Mouse (Mus musculus) forebrain, embryonic 11.5 days (tissue): ENCODE results near the gene Abca17. TPM values are rescaled to one million over a fixed set of nuclear protein-coding genes. Genes with fewer than 3 reads are reported as not detected.

ENCODE experiments used
- ATAC-seq: fragments of 200-750 bp; cut with Nextera tagmentation; replicated peaks from 2 replicates; pipeline ENCODE4 v1.8.0; 2017; ENCODE audit warnings: moderate TSS enrichment; ENCODE audit not compliant: low FRiP score
- DNase-seq: peaks from one replicate; pipeline ENCODE4 v3.0.0-alpha.2; 2017; ENCODE audit warnings: low spot score
- H3K27ac ChIP-seq: fragments of 300-500 bp; sonication (generic); 2 replicates; pipeline ENCODE4 v1.5.1; 2014; ENCODE audit warnings: low read depth, low read length
- H3K27me3 ChIP-seq: fragments of 300-500 bp; sonication (generic); 2 replicates; pipeline ENCODE4 v1.6.1; 2014; ENCODE audit warnings: mild to moderate bottlenecking, low read length, mixed read lengths; ENCODE audit not compliant: control insufficient read depth, insufficient read depth
- H3K36me3 ChIP-seq: fragments of 300-500 bp; sonication (generic); 2 replicates; pipeline ENCODE4 v1.6.1; 2014; ENCODE audit warnings: mild to moderate bottlenecking, low read length, moderate library complexity, mixed read lengths; ENCODE audit not compliant: control insufficient read depth, insufficient read depth
- H3K4me1 ChIP-seq: fragments of 300-500 bp; sonication (generic); replicated peaks from 2 replicates; pipeline ENCODE4 v1.6.1; 2014; ENCODE audit warnings: low read length, mixed read lengths; ENCODE audit not compliant: control insufficient read depth, insufficient read depth
- H3K4me2 ChIP-seq: fragments of 300-500 bp; sonication (generic); 2 replicates; pipeline ENCODE4 v1.6.1; 2014; ENCODE audit warnings: low read depth, mild to moderate bottlenecking, low read length, moderate library complexity, mixed read lengths; ENCODE audit not compliant: severe bottlenecking
- H3K4me3 ChIP-seq: fragments of 300-500 bp; sonication (generic); 2 replicates; pipeline ENCODE4 v1.5.1; 2014; ENCODE audit warnings: low read depth, low read length
- H3K9ac ChIP-seq: fragments of 300-500 bp; sonication (generic); 2 replicates; pipeline ENCODE4 v1.6.1; 2014; ENCODE audit warnings: low read length
- H3K9me3 ChIP-seq: fragments of 300-500 bp; sonication (generic); 2 replicates; pipeline ENCODE4 v1.6.1; 2016; ENCODE audit warnings: low read length, mixed read lengths; ENCODE audit not compliant: control insufficient read depth
- WGBS: fragments of 180-500 bp; shearing (Covaris S2); extraction: QIAGEN DNeasy Blood & Tissue Kit; methylation state at CpG from one replicate; pipeline ENCODE4 v1.1.7; 2014; 5-methylcytosine and 5-hydroxymethylcytosine counted together
- polyA plus RNA-seq: library from polyadenylated mRNA; unstranded; fragments of >200 nt; fragmentation: Nextera tagmentation; extraction: Ambion mirVana; gene quantifications from 2 replicates; pipeline ENCODE4 v1.2.1, GENCODE M21; 2014

Gene Abca17
- polyA plus RNA-seq, 1 experiment from 2014 or later: not detected

GRCm38 (mm10) chr17:24248641-24249040 lies 102.2 kb downstream of the Abca17 start:
- Histone ChIP-seq H3K4me2 (no peak overlapping the region), H3K36me3 (peaks cover 32% of the 10 kb centered on the region), H3K9ac (no peak overlapping the region), H3K27me3 (no peaks in the 10 kb centered on the region), H3K4me1 (no peaks in the 10 kb centered on the region; the same call in 1 of the 2 replicates), H3K9me3 (peaks cover 5% of the 10 kb centered on the region), H3K27ac (no peak overlapping the region), H3K4me3 (no peak overlapping the region)
- DNase-seq (no peak), ATAC-seq (no peak)
- WGBS: 98% methylated on average over 2 of the region's 2 CpGs

GRCm38 (mm10) chr17:24244061-24244460 lies 106.8 kb downstream of the Abca17 start:
- ATAC-seq: no peak
- no peaks in the 10 kb centered on the region for H3K4me1 ChIP-seq
- H3K9me3 ChIP-seq: peaks cover 5% of the 10 kb centered on the region
- no peaks in the 10 kb centered on the region for H3K27me3 ChIP-seq
- peaks cover 63% of the 10 kb centered on the region for H3K36me3 ChIP-seq
- H3K4me2 ChIP-seq: no peak overlapping the region
- 97% methylated on average over 8 of the region's 8 CpGs for WGBS
- no peak overlapping the region for H3K27ac ChIP-seq
- no peak overlapping the region for H3K9ac ChIP-seq
- H3K4me3 ChIP-seq: no peak overlapping the region
- DNase-seq: no peak

- H3K36me3 ChIP-seq: peaks cover 58% of the 10 kb centered on the region
Measured at GRCm38 (mm10) chr17:24243311-24243969, 107.4 kb downstream of the Abca17 start.

GRCm38 (mm10) chr17:24236921-24237320 lies 113.9 kb downstream of the Abca17 start:
- Histone ChIP-seq H3K27me3 (no peaks in the 10 kb centered on the region), H3K9me3 (no peaks in the 10 kb centered on the region), H3K27ac (no peak overlapping the region), H3K9ac (no peak overlapping the region), H3K36me3 (peaks cover 49% of the 10 kb centered on the region), H3K4me3 (no peak overlapping the region), H3K4me1 (no peaks in the 10 kb centered on the region), H3K4me2 (no peak overlapping the region)
- no peak for ATAC-seq
- WGBS: 92% methylated on average over 7 of the region's 7 CpGs
- DNase-seq: no peak

More at GRCm38 (mm10) chr17:24243311-24243969, 107.4 kb downstream of the Abca17 start:
- no peak overlapping the region for H3K4me2 ChIP-seq
- WGBS: 86% methylated on average over 4 of the region's 4 CpGs
- H3K27me3 ChIP-seq: no peaks in the 10 kb centered on the region
- H3K27ac ChIP-seq: no peak overlapping the region
- no peak for ATAC-seq
- no peaks in the 10 kb centered on the region for H3K4me1 ChIP-seq
- H3K9me3 ChIP-seq: peaks cover 5% of the 10 kb centered on the region
- H3K4me3 ChIP-seq: no peak overlapping the region
- no peak overlapping the region for H3K9ac ChIP-seq
- DNase-seq: no peak

GRCm38 (mm10) chr17:24236479-24236878 lies 114.4 kb downstream of the Abca17 start:
- H3K9me3 ChIP-seq: no peaks in the 10 kb centered on the region
- WGBS: 100% methylated on average over 1 of the region's 1 CpGs
- ATAC-seq (no peak), DNase-seq (no peak)
- no peaks in the 10 kb centered on the region for H3K4me1 ChIP-seq
- H3K27ac ChIP-seq: no peak overlapping the region
- peaks cover 52% of the 10 kb centered on the region for H3K36me3 ChIP-seq
- no peaks in the 10 kb centered on the region for H3K27me3 ChIP-seq
- H3K4me3 ChIP-seq: no peak overlapping the region
- H3K4me2 ChIP-seq: no peak overlapping the region
- no peak overlapping the region for H3K9ac ChIP-seq

GRCm38 (mm10) chr17:24227941-24228340 lies 122.9 kb downstream of the Abca17 start:
- no peak for DNase-seq
- 97% methylated on average over 7 of the region's 7 CpGs for WGBS

GRCm38 (mm10) chr17:24226721-24227120 lies 124.1 kb downstream of the Abca17 start:
- Histone ChIP-seq H3K27me3 (no peaks in the 10 kb centered on the region), H3K27ac (no peak overlapping the region), H3K4me1 (no peaks in the 10 kb centered on the region), H3K9ac (no peak overlapping the region), H3K4me2 (no peak overlapping the region), H3K9me3 (no peaks in the 10 kb centered on the region), H3K36me3 (peaks cover 28% of the 10 kb centered on the region; the same call in 1 of the 2 replicates), H3K4me3 (no peak overlapping the region)
- ATAC-seq (no peak), DNase-seq (no peak)
- WGBS: 92% methylated on average over 8 of the region's 8 CpGs

More at GRCm38 (mm10) chr17:24227941-24228340, 122.9 kb downstream of the Abca17 start:
- no peak overlapping the region for H3K9ac ChIP-seq
- no peaks in the 10 kb centered on the region for H3K27me3 ChIP-seq
- H3K4me1 ChIP-seq: no peaks in the 10 kb centered on the region
- H3K4me2 ChIP-seq: no peak overlapping the region
- H3K36me3 ChIP-seq: peaks cover 39% of the 10 kb centered on the region
- no peak for ATAC-seq
- H3K4me3 ChIP-seq: no peak overlapping the region
- no peaks in the 10 kb centered on the region for H3K9me3 ChIP-seq
- H3K27ac ChIP-seq: no peak overlapping the region

- Histone ChIP-seq H3K9ac (no peak overlapping the region), H3K27me3 (no peaks in the 10 kb centered on the region), H3K4me3 (no peak overlapping the region), H3K9me3 (no peaks in the 10 kb centered on the region), H3K4me2 (no peak overlapping the region), H3K27ac (no peak overlapping the region), H3K36me3 (peaks cover 27% of the 10 kb centered on the region; the same call in 1 of the 2 replicates), H3K4me1 (no peaks in the 10 kb centered on the region)
- DNase-seq (no peak), ATAC-seq (no peak)
- WGBS: 88% methylated on average over 5 of the region's 5 CpGs
Measured at GRCm38 (mm10) chr17:24225851-24226250, 125.0 kb downstream of the Abca17 start.

GRCm38 (mm10) chr17:24224741-24225140 lies 126.1 kb downstream of the Abca17 start:
- no peak overlapping the region for H3K27ac ChIP-seq
- ATAC-seq: no peak
- WGBS: 91% methylated on average over 10 of the region's 10 CpGs
- peaks cover 3% of the 10 kb centered on the region for H3K4me1 ChIP-seq
- H3K9ac ChIP-seq: no peak overlapping the region
- peaks cover 23% of the 10 kb centered on the region; the same call in 1 of the 2 replicates for H3K36me3 ChIP-seq
- H3K4me3 ChIP-seq: no peak overlapping the region
- no peak for DNase-seq
- no peaks in the 10 kb centered on the region for H3K27me3 ChIP-seq
- no peaks in the 10 kb centered on the region for H3K9me3 ChIP-seq
- H3K4me2 ChIP-seq: no peak overlapping the region
